Mouse (Mus musculus) embryonic facial prominence, embryonic 11.5 days (tissue): ENCODE measurements at regions not wholly inside any gene's neighbourhood (a gene's known extent, or its start where the extent isn't known, plus 50 kb on each side); places are given as distances from the start of the nearest gene placed in this dataset.

Experiments
- ATAC-seq: fragments of 200-750 bp; cut with Nextera tagmentation; replicated peaks from 2 replicates; pipeline ENCODE4 v1.8.0; 2017; ENCODE audit warnings: low read depth; ENCODE audit not compliant: insufficient number of reproducible peaks, low FRiP score, low TSS enrichment
- DNase-seq: peaks from one replicate; pipeline ENCODE4 v3.0.0-alpha.2; 2015; ENCODE audit warnings: low spot score
- H3K27ac ChIP-seq: fragments of 300-500 bp; sonication (generic); replicated peaks from 2 replicates; pipeline ENCODE4 v1.5.1; 2014; ENCODE audit warnings: mild to moderate bottlenecking, low read depth, low read length, control low read depth
- H3K27me3 ChIP-seq: fragments of 300-500 bp; sonication (generic); 2 replicates; pipeline ENCODE4 v1.6.1; 2014; ENCODE audit warnings: mild to moderate bottlenecking, low read length, moderate library complexity, mixed read lengths; ENCODE audit not compliant: control insufficient read depth, insufficient read depth
- H3K36me3 ChIP-seq: fragments of 300-500 bp; sonication (generic); replicated peaks from 2 replicates; pipeline ENCODE4 v1.6.1; 2014; ENCODE audit warnings: low read depth, mild to moderate bottlenecking, low read length, moderate library complexity, mixed read lengths; ENCODE audit not compliant: control insufficient read depth, insufficient read depth
- H3K4me1 ChIP-seq: fragments of 300-500 bp; sonication (generic); 2 replicates; pipeline ENCODE4 v1.6.1; 2014; ENCODE audit warnings: low read length, mixed read lengths; ENCODE audit not compliant: control insufficient read depth, insufficient read depth
- H3K4me2 ChIP-seq: fragments of 300-500 bp; sonication (generic); 2 replicates; pipeline ENCODE4 v1.6.1; 2014; ENCODE audit warnings: low read depth, mild to moderate bottlenecking, control low read depth, low read length, moderate library complexity
- H3K4me3 ChIP-seq: fragments of 300-500 bp; sonication (generic); 2 replicates; pipeline ENCODE4 v1.5.1; 2014; ENCODE audit warnings: low read depth, low read length, control low read depth
- H3K9ac ChIP-seq: fragments of 300-500 bp; sonication (generic); replicated peaks from 2 replicates; pipeline ENCODE4 v1.6.1; 2014; ENCODE audit warnings: mild to moderate bottlenecking, control low read depth, low read length
- H3K9me3 ChIP-seq: fragments of 300-500 bp; sonication (generic); replicated peaks from 2 replicates; pipeline ENCODE4 v1.6.1; 2016; ENCODE audit warnings: mild to moderate bottlenecking, low read length, inconsistent platforms, mixed read lengths; ENCODE audit not compliant: control insufficient read depth
- WGBS: fragments of 180-500 bp; shearing (Covaris S2); extraction: QIAGEN DNeasy Blood & Tissue Kit; methylation state at CpG from one replicate; pipeline ENCODE4 v1.1.7; 2014; 5-methylcytosine and 5-hydroxymethylcytosine counted together

- H3K27me3 ChIP-seq = no peaks in the 10 kb centered on the region
- DNase-seq = no peak
- no peaks in the 10 kb centered on the region for H3K9me3 ChIP-seq
- no peaks in the 10 kb centered on the region for H3K4me1 ChIP-seq
- no peak overlapping the region for H3K9ac ChIP-seq
- H3K36me3 ChIP-seq = no peaks in the 10 kb centered on the region
- no peak overlapping the region for H3K4me3 ChIP-seq
- H3K27ac ChIP-seq = no peak overlapping the region
- H3K4me2 ChIP-seq = no peak overlapping the region
- no peak for ATAC-seq
- 81% methylated on average over 3 of the region's 3 CpGs for WGBS
Observed at GRCm38 (mm10) chr1:16007809-16008208, 85.3 kb downstream of the 4930444P10Rik start.

GRCm38 (mm10) chr1:16006888-16007287 is 86.2 kb downstream of the 4930444P10Rik start:
- H3K27me3 ChIP-seq = no peaks in the 10 kb centered on the region
- H3K27ac ChIP-seq = no peak overlapping the region
- no peak overlapping the region for H3K4me3 ChIP-seq
- no peaks in the 10 kb centered on the region for H3K9me3 ChIP-seq
- ATAC-seq = no peak
- DNase-seq = no peak
- no peaks in the 10 kb centered on the region for H3K4me1 ChIP-seq
- H3K36me3 ChIP-seq = no peaks in the 10 kb centered on the region
- 79% methylated on average over 2 of the region's 2 CpGs for WGBS
- no peak overlapping the region for H3K4me2 ChIP-seq
- H3K9ac ChIP-seq = no peak overlapping the region

- 74% methylated on average over 5 of the region's 5 CpGs for WGBS
- H3K27me3 ChIP-seq = no peaks in the 10 kb centered on the region
- DNase-seq (no peak), ATAC-seq (no peak)
- no peaks in the 10 kb centered on the region for H3K36me3 ChIP-seq
- H3K4me2 ChIP-seq = no peak overlapping the region
- no peaks in the 10 kb centered on the region for H3K4me1 ChIP-seq
- no peaks in the 10 kb centered on the region for H3K9me3 ChIP-seq
- H3K27ac ChIP-seq = no peak overlapping the region
- no peak overlapping the region for H3K9ac ChIP-seq
- H3K4me3 ChIP-seq = no peak overlapping the region
Observed at GRCm38 (mm10) chr1:15997135-15997534, 96.0 kb downstream of the 4930444P10Rik start.

GRCm38 (mm10) chr1:15996341-15996740 is 96.8 kb downstream of the 4930444P10Rik start:
- ATAC-seq (peak; percentile 57; the same call in 1 of the 2 replicates), DNase-seq (peak; percentile 14)
- Histone ChIP-seq H3K4me3 (no peak overlapping the region), H3K27me3 (no peaks in the 10 kb centered on the region), H3K36me3 (no peaks in the 10 kb centered on the region), H3K4me2 (no peak overlapping the region), H3K4me1 (no peaks in the 10 kb centered on the region), H3K9ac (no peak overlapping the region), H3K9me3 (no peaks in the 10 kb centered on the region), H3K27ac (no peak overlapping the region)
- WGBS = 71% methylated on average over 2 of the region's 2 CpGs

- WGBS = 29% methylated on average over 4 of the region's 4 CpGs
- ATAC-seq (peak; percentile 60; the same call in 1 of the 2 replicates), DNase-seq (peak; percentile 41)
- Histone ChIP-seq H3K4me2 (no peak overlapping the region), H3K4me3 (no peak overlapping the region), H3K27me3 (no peaks in the 10 kb centered on the region), H3K27ac (no peak overlapping the region), H3K9me3 (no peaks in the 10 kb centered on the region), H3K36me3 (no peaks in the 10 kb centered on the region), H3K4me1 (no peaks in the 10 kb centered on the region), H3K9ac (no peak overlapping the region)
Observed at GRCm38 (mm10) chr1:15993561-15994410, 99.3 kb downstream of the 4930444P10Rik start.

- WGBS = 74% methylated on average over 2 of the region's 2 CpGs
- no peak overlapping the region for H3K27ac ChIP-seq
- H3K9ac ChIP-seq = no peak overlapping the region
- H3K4me1 ChIP-seq = no peaks in the 10 kb centered on the region
- H3K9me3 ChIP-seq = no peaks in the 10 kb centered on the region
- no peak overlapping the region for H3K4me3 ChIP-seq
- no peaks in the 10 kb centered on the region for H3K27me3 ChIP-seq
- H3K36me3 ChIP-seq = no peaks in the 10 kb centered on the region
- no peak for DNase-seq
- ATAC-seq = no peak
- H3K4me2 ChIP-seq = no peak overlapping the region
Observed at GRCm38 (mm10) chr1:15990982-15991381, 102.1 kb downstream of the 4930444P10Rik start.

GRCm38 (mm10) chr1:15985579-15985978 is 107.5 kb downstream of the 4930444P10Rik start:
- Histone ChIP-seq H3K36me3 (no peaks in the 10 kb centered on the region), H3K27me3 (no peaks in the 10 kb centered on the region), H3K4me2 (no peak overlapping the region), H3K27ac (no peak overlapping the region), H3K9me3 (no peaks in the 10 kb centered on the region), H3K4me3 (no peak overlapping the region), H3K4me1 (no peaks in the 10 kb centered on the region), H3K9ac (no peak overlapping the region)
- 88% methylated on average over 3 of the region's 3 CpGs for WGBS
- DNase-seq = no peak
- ATAC-seq = no peak

GRCm38 (mm10) chr1:15979333-15979732 is 113.8 kb downstream of the 4930444P10Rik start:
- no peak overlapping the region for H3K4me3 ChIP-seq
- no peak overlapping the region for H3K27ac ChIP-seq
- no peak overlapping the region for H3K9ac ChIP-seq
- no peaks in the 10 kb centered on the region for H3K27me3 ChIP-seq
- no peaks in the 10 kb centered on the region for H3K4me1 ChIP-seq
- DNase-seq (no peak), ATAC-seq (no peak)
- H3K9me3 ChIP-seq = no peaks in the 10 kb centered on the region
- H3K36me3 ChIP-seq = no peaks in the 10 kb centered on the region
- H3K4me2 ChIP-seq = no peak overlapping the region
